Mouse (Mus musculus) yolk sac, embryonic 10.5 days (tissue): ENCODE measurements around the gene Cfdp1.
"Not testable (repeated sequence)": the region's sequence is repeated elsewhere in the genome, so short reads cannot be mapped to it uniquely, and the experiment has no call there.

Source experiments
- DNase-seq: peaks from one replicate; pipeline ENCODE4 v3.0.0-alpha.2; 2017; ENCODE audit warnings: low spot score

Gene Cfdp1

GRCm38 (mm10) chr8:111855977-111856376 is 1.9 kb upstream of the Cfdp1 start:
- DNase-seq: no peak

- not testable (repeated sequence) for DNase-seq
These were observed 872 bp downstream of the Cfdp1 start for GRCm38 (mm10) chr8:111853219-111853618.

DNA sequence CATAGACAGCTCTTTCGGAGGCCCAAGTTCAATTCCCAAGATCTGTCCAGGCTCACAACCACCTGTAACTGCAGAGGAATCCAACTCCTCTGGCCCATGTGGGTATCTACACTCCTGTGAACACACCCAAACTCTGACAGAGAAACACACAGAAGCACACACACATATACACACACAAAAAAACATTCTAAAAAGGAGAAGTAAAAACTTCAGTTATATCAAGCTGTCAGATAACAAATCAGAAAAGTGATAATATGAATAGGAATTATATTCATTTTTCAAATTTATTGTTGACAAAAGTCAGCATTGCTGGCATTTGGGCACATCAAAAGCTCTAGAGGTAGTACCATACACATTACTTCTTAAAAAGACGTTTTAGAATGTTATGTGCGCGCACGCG is 7.3 kb downstream of the Cfdp1 start:
- DNase-seq: no peak

DNA sequence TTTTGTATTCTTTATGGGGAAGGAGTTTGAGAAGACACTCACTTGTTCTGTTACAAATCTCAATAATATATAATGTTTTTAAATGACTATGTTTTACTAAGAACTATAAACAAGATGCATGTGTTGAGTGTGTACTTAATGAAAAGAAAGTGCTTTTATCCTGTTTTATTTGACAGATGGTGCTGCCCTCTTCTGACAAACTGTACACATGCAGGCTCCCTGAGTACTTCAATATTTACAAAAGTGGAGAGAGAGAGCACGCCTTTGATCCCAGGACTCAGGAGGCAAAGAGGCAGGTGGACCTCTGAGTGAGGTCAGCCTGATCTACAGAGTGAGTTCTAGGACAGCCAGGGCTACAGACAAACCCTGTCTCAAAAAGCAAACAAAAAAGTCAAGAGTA is 18.6 kb downstream of the Cfdp1 start:
- DNase-seq: no peak

GRCm38 (mm10) chr8:111834011-111834410 is 20.1 kb downstream of the Cfdp1 start:
- DNase-seq: no peak

GRCm38 (mm10) chr8:111832983-111833382 is 21.1 kb downstream of the Cfdp1 start:
- DNase-seq: no peak

DNA sequence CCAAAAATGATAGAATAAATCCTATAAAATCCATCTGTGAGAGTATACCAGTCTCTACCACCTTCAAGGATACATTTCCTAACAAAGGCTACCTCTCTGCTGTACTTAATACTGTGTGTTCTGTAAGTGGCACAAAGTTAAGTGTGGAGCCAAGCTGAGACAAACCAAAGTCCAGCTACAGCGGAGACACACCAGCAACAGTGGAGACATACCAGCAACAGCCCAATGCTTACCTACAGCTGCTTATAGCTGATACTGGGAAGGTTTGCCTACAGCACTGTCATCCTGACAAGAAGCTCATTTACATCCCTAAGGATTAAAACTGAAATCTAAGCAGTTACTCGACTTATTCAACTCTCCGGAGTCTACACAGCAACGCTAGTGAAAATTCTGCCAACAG is 22.1 kb downstream of the Cfdp1 start:
- no peak for DNase-seq

DNA sequence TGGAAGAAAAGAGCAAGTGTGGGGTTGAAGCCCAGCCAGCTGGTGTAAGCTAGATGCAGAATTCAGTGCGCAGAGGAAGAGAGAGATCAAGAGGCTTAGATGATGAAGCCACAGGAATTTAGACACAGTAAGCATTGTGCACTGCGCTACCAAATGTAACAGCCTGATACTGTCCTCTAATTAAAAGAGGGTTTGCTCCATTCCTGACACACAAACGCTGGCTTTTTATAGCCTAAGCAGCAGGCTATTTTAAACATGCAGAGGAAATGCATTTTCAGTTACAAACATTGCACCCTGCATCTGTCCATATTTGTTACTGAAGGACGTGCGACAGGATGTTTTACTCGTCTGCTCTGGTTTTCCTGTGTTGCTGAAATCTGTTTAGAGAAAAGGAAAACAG is 25.5 kb downstream of the Cfdp1 start:
- no peak for DNase-seq

DNA sequence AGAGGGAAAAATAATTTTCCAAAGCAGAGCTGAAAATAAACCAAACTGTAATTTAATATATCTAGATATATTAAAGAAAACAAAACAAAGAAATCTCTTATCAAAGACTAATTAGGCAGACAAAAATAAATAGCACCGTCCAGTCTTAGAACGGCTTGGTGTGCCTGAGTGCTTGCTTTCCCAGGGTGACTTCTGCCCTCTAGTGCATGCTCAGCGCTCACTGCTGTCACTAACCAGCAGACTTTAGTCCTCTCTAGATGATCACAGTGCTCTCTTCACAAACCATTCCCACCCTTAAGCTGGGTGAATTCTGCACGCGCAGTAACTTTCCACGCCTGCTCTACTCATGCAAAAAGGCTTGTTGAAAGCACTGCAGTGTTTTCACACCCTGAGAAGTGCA is 28.9 kb downstream of the Cfdp1 start:
- no peak for DNase-seq

DNA sequence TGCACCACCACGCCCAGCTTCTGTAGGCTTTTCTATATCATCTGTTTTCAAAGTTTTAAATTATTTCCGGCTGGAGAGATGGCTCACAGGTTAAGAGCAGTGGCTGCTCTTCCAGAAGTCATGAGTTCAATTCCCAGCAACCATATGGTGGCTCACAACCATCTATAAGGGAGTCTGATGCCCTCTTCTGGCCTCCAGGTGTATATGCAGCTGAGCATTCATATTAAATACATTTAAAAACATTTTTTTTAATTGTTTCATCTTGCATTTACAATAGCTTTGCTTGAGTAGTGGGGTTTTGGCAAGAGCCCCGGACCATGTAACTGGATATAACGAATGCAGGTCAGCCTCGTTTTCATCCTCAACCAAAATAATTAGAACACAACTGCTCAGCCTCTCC is 29.8 kb downstream of the Cfdp1 start:
- DNase-seq: no peak

- no peak for DNase-seq
These were observed 32.9 kb downstream of the Cfdp1 start for GRCm38 (mm10) chr8:111821199-111821598.

DNA sequence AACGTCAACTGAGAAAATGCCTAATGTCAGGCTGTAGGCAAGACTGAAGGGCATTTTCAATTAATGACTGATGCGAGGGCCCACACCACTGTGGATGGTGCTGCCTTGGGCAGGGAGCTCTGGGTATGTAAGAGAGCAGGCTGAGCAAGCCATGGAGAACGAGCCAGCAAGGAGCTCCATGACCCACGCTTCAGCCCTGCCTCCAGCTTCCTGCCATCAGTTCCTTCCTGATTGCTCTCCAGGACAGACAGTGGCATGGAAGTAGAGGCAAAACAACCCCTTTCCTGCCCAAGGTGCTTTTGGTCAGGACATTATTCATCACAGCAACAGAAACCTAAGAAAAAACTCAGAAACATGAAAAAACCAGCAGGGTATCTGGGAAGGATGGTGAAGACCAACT is 33.4 kb downstream of the Cfdp1 start:
- DNase-seq: no peak

DNA sequence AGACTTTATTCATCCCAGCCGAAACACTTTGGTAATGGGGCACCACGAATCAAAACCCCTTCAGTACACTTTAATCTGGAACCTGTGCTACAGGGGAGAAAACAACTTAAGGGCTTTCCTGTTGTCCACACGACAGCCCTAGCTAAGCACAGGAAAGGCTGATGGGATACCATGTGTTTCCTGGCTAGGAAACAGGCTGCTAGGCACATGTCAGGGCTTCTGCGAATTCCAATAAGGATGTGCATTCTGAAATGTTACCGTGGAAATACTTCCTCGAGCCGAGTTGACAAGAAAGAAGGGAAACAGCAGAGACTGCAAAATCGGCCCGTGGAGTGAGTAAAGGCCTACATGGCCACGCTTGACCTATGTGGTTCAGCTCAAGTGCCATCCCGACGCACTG is 34.1 kb downstream of the Cfdp1 start:
- DNase-seq: no peak

DNA sequence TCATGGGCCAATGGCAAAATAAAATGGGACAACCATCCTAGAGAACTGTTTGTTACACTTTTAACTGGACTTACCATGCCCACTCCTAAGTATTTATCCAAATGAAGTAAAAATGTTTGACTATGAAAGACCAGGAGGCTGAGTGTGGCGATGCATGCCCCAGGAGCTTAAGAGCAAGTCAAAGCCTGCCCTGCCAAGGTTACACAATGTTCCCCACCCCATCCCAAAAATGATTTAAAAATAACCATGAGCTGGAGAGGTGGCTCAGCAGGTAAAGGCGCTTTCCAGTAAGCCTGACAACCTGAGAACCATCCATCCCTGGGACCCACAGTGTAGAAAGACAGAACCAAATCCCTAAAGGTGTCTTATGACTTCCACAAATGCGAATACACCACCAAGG is 35.5 kb downstream of the Cfdp1 start:
- DNase-seq: no peak

DNA sequence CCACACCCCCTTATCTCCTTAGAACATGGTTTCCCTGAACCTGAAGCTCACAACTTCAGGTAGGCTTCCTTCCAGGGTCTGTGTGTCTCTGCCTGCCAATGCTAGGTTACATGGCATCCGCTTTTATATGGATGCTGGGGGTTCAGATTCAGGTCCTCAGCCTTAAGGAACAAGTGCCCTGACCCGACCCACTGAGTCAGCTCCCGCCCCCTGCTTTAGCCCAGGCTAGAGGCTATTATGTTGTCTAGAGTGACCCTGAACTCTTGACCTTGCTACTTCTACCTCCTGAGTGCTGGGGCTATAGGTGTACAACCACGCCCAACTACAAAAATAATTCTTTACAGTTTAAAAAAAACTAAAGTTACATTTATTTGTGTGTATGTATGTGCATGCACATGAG is 39.0 kb downstream of the Cfdp1 start:
- no peak for DNase-seq

DNA sequence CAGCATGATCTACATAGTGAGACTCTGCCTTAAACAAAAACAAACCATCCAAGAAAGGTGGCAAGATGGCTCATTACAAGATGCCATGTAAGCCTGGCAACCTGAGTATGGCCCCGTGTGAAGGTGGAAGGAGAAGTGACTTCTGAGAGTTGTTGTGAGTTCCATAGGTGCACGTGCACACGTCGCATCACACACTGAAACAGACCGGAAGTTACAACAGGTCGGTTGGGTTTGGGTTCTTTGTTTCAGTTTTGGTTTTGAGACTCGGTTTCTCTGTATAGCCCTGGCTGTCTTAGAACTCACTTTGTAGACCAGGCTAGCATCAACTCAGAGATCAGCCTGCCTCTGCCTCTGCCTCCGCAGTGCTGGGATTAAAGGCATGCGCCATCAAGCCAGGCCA is 40.3 kb downstream of the Cfdp1 start:
- no peak for DNase-seq

DNA sequence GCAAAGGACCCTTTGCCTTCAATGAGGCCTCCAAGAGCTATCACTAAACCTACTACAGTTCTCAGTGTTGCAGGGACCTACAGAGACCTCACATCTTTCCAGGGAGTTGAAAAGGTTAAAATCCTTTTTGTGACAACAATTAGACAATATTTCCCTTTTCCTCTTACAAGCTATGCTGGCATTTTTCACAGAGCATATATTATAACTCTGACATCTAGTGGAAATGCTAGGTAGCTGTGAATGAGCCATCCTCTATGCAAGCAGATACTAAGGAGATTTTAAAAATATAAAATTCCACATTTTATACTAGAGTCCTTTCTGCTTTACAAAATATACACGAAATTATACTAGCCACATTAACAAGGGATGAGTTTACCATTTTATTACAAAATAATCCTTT is 41.3 kb downstream of the Cfdp1 start:
- DNase-seq: no peak

GRCm38 (mm10) chr8:111810656-111811336 is 43.3 kb downstream of the Cfdp1 start:
- DNase-seq: no peak

DNA sequence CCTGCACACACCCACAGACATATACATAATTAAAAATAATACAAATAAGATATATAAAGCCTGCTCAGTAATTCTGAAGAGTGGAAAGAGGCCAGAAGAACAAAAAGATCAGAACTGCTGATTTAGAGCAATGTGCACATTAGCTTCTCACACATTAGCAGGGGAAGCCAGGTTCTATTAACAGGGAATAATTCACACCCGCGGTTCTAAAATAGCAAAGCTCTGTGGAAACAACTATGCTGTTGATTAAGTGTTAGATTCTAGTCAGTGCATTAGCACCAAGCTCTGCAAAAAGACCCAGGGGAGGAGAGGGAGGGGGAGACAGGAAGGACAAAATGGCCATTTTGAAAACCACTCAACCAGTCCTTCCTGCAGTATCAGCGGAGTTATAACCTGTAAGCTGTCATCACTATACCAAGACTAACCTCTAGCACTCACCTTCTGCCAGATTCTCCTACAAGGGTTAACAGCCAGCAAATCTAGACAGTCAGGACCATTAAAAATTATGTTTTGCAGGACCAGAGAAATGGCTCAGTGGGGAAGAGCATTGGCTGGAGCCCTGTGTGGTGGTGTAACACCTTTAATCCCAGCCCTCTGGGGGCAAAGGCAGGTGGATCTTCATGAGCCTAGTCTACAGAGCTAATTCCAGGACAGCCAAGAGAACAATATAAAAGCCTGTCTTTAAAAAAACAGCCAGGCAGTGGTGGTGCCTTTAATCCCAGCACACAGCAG is 45.0 kb downstream of the Cfdp1 start:
- DNase-seq: no peak

DNA sequence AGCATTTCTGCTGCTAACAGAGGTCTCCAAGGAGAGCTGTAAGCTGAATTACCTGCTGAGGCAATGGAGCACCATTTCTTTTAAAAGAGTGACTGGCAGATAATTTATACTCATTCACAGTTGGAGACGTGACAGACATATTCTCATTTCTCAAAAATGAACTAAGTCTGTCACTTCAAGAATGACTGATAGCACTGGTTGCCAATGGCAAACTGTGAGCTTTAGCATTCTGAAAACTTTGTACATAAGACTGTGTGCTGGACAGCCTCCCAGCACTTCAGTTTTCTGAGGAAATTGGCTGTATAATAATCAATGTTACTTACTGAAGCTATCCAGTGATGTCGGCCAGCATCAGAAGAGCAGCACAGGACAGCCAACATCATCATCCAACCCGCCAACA is 46.1 kb downstream of the Cfdp1 start:
- no peak for DNase-seq

- DNase-seq: no peak
These were observed 50.7 kb downstream of the Cfdp1 start for GRCm38 (mm10) chr8:111803362-111803761.

DNA sequence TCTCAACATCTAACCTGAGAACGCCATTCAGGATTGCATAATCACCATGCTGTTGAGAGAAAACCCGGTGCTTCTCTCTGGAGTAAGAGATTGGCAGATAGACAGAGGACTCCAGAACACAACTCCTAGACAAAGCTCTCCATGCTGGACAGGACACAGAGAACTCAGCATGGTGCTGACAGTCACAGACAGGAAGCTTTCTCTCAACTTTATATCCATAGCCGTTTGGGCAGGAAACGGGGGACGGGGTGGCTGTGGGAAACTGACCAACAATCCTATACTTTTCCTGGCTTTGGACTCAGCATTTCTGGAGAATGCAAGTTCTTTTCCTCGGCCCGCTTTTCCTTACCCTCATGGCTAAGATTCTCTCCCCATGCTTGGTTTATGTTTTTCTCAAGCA is 51.8 kb downstream of the Cfdp1 start:
- no peak for DNase-seq

DNA sequence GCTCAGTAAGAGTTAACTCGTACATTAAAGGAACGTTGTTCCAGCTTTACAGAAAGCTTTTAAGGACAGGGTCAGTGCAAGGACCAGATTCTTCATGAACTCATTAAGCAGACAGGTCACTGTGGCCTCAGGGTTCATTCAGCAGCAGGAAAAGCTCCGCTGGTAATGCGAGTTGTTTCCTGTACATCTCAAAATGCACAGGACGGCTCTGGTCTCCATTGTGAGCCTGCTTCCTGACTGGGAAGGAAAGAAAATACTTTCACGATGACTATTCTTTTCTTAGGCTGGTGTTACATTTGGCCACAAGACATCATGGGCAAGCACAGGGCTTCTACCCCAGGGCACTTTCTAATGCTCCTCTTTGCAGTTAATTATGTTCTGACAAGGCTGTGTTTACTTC is 52.6 kb downstream of the Cfdp1 start:
- no peak for DNase-seq

- no peak for DNase-seq
These were observed 57.6 kb downstream of the Cfdp1 start for GRCm38 (mm10) chr8:111796528-111796927.
